Mouse (Mus musculus) cerebellum, adult (tissue): Measurements from ENCODE around the gene Cadps2.

Source experiments
- ATAC-seq: cut with Nextera tagmentation; 2 replicates; pipeline ENCODE4 v1.9.2; 2017; ENCODE audit warnings: mild to moderate bottlenecking, moderate library complexity, mixed read lengths; ENCODE audit not compliant: insufficient number of reproducible peaks, low FRiP score, low TSS enrichment

Cadps2 gene

GRCm38 (mm10) chr6:23839009-23839811, at the start of gene Cadps2:
Cadps2 (minus strand) TSS chr6:23839421.
- ATAC-seq = peak; percentile 49

GRCm38 (mm10) chr6:23886418-23886817, 47.2 kb upstream of the Cadps2 start:
- no peak for ATAC-seq

GRCm38 (mm10) chr6:23876765-23877408, 37.7 kb upstream of the Cadps2 start:
- no peak for ATAC-seq

GRCm38 (mm10) chr6:23876363-23876762, 37.1 kb upstream of the Cadps2 start:
- ATAC-seq = no peak

- ATAC-seq = peak; percentile 99
Measured at GRCm38 (mm10) chr6:23873812-23874211, 34.6 kb upstream of the Cadps2 start.

- no peak for ATAC-seq
Measured at GRCm38 (mm10) chr6:23873231-23873630, 34.0 kb upstream of the Cadps2 start.

GRCm38 (mm10) chr6:23869971-23870370, 30.8 kb upstream of the Cadps2 start:
- ATAC-seq = no peak

GRCm38 (mm10) chr6:23866298-23866697, 27.1 kb upstream of the Cadps2 start:
- ATAC-seq = no peak

- no peak for ATAC-seq
Measured at GRCm38 (mm10) chr6:23853464-23853863, 14.2 kb upstream of the Cadps2 start.

GRCm38 (mm10) chr6:23840001-23840400, 780 bp upstream of the Cadps2 start:
- peak; percentile 59; the same call in 1 of the 2 replicates for ATAC-seq

GRCm38 (mm10) chr6:23838401-23839008, 716 bp downstream of the Cadps2 start:
- peak; percentile 28 for ATAC-seq

- ATAC-seq = no peak
Measured at GRCm38 (mm10) chr6:23837631-23838030, 1.6 kb downstream of the Cadps2 start.

- ATAC-seq = no peak
Measured at GRCm38 (mm10) chr6:23837127-23837526, 2.1 kb downstream of the Cadps2 start.

GRCm38 (mm10) chr6:23836694-23837093, 2.5 kb downstream of the Cadps2 start:
- ATAC-seq = no peak

- ATAC-seq = no peak
Measured at GRCm38 (mm10) chr6:23835552-23835951, 3.7 kb downstream of the Cadps2 start.

- no peak for ATAC-seq
Measured at GRCm38 (mm10) chr6:23830741-23831140, 8.5 kb downstream of the Cadps2 start.

- no peak for ATAC-seq
Measured at GRCm38 (mm10) chr6:23829338-23829737, 9.9 kb downstream of the Cadps2 start.

- ATAC-seq = peak; percentile 79
Measured at GRCm38 (mm10) chr6:23821819-23822218, 17.4 kb downstream of the Cadps2 start.

GRCm38 (mm10) chr6:23810087-23810486, 29.1 kb downstream of the Cadps2 start:
- ATAC-seq = no peak

GRCm38 (mm10) chr6:23809344-23809743, 29.9 kb downstream of the Cadps2 start:
- ATAC-seq = no peak

- no peak for ATAC-seq
Measured at GRCm38 (mm10) chr6:23805333-23805732, 33.9 kb downstream of the Cadps2 start.
